Mouse (Mus musculus) testis, adult 2 months (tissue): Measurements from ENCODE around the gene Zfp941. TPM values are rescaled to one million over a fixed set of nuclear protein-coding genes. Genes with fewer than 3 reads are reported as not detected.
A peak's percentile ranks its signal among the peaks of the same experiment; 100 is the strongest.

ENCODE experiments used
- H3K27ac ChIP-seq: fragments of 200-500 bp; 2 replicates; pipeline ENCODE4 v1.5.1; 2012; ENCODE audit warnings: low read depth, low read length; ENCODE audit not compliant: control insufficient read depth, insufficient read depth
- H3K27me3 ChIP-seq: fragments of 200-500 bp; 2 replicates; pipeline ENCODE4 v1.6.1; 2012; ENCODE audit warnings: mild to moderate bottlenecking, low read length, moderate library complexity; ENCODE audit not compliant: control insufficient read depth, insufficient read depth
- H3K36me3 ChIP-seq: fragments of 200-500 bp; 2 replicates; pipeline ENCODE4 v1.6.1; 2012; ENCODE audit warnings: mild to moderate bottlenecking, low read length; ENCODE audit not compliant: control insufficient read depth, insufficient read depth
- H3K4me1 ChIP-seq: fragments of 200-500 bp; 2 replicates; pipeline ENCODE4 v1.6.1; 2012; ENCODE audit warnings: low read length; ENCODE audit not compliant: control insufficient read depth, insufficient read depth
- H3K4me3 ChIP-seq: fragments of 200-500 bp; 2 replicates; pipeline ENCODE4 v1.5.1; 2012; ENCODE audit warnings: low read depth, mild to moderate bottlenecking, low read length, moderate library complexity, mixed read lengths; ENCODE audit not compliant: control insufficient read depth
- CTCF ChIP-seq: fragments of 200-500 bp; IDR thresholded peaks from 2 replicates; pipeline ENCODE4 v1.5.1; 2012; ENCODE audit warnings: low read depth, mild to moderate bottlenecking, inconsistent platforms, low read length, moderate library complexity; ENCODE audit not compliant: control insufficient read depth, insufficient read depth, insufficient replicate concordance
- POLR2A ChIP-seq: fragments of 200-500 bp; IDR thresholded peaks from 2 replicates; pipeline ENCODE4 v1.6.1; 2012; ENCODE audit warnings: low read depth, mild to moderate bottlenecking, inconsistent platforms, low read length, moderate library complexity; ENCODE audit not compliant: control insufficient read depth
- polyA plus RNA-seq: library from polyadenylated mRNA; depleted of rRNA; stranded (reverse); fragments of >200 nt; gene quantifications from 2 replicates; pipeline ENCODE4 v1.2.3, GENCODE M21; 2012

Zfp941 gene
- polyA plus RNA-seq, 1 experiment: 1.6 TPM

DNA sequence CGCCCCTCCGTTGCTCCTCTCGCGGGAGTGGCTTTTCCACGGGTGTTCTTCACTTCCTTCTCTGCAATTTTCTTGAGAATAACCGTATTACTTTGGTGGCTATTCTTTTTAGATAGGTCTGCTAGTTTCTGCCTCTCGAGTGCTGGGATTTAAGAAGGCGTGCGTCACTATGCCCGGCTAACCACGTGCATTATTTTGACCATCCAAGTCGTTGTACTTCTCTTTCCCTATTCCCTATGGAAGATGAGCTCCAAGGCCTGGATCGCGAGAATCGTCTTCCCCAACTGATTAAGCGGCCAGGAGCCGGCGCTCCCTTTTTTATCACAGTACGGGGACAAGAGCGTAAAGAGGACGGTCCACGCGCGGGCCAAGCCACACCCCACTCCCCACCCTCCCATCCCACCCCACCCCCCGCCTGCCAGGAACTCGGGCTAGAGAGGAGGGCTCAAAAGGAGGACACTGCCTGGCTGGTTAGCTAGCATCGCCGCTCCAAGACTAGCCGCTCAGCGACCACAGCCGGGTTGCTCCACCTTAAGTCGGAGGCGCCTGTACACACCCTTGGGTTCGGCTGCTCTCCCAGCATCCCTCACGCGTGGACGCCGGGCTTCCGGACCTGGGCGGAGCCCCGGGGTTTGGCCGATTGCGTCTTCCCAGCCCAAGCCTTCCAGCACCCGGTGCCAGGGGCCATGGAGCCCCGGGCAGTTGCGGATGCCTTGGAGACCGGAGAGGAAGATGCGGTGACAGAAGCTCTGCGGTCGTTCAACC, 35.0 kb upstream of the Zfp941 start, which contains the start of gene Ric8a:
Gene Ric8a, plus strand, starts transcription at position 173 of the 765 bp plus-strand sequence.
- no peaks in the 10 kb centered on the region for H3K36me3 ChIP-seq
- peaks cover 16% of the 10 kb centered on the region for H3K4me1 ChIP-seq
- TF ChIP-seq POLR2A (peak; percentile 38), CTCF (no peak)
- no peaks in the 10 kb centered on the region for H3K27me3 ChIP-seq
- peak within 1 kb of the TSS; percentile 97 for H3K4me3 ChIP-seq
- peak within 1 kb of the TSS; percentile 92 for H3K27ac ChIP-seq

DNA sequence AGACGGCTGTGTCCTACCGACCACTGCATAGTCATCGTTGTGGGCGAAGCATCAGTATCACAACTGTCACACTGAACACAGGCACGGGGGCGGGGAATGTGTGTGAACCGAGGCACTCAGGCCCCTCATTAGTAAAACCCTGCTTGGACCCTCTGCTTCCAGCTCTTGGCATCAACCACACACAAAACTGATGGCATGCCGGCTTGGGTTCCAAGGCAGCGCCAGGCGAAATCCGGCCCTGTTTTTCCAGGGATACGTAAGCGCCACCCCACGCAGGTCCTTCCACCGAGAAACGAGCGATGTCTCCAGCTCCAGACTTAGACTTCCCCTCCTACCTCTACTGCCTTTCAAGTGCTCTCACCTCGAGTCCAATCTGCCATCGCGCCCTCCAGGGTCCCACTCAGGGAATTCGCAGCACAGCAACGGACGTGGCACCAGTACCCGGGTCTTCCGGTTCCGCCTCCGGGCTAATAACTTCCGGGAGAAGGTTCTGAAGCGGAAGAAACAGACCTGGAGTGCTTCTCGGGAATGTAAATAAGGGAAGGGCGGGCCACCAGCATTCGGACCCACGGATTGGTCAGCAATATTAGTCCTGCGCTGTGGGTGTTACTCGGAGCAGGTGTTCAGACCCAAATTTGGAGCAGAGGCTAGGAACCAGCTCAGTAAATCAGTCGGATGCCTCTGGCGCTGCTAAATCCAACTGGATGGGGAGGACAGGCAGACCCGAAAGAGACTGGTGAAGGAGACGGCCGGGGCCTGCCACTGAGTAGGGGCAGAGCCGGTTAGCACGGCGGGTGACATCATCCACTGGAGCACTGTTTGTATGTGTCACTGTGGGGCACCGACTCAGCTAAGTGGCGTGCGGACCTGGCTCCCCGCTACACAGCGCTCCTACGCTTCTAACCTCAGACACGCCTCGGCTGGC, 34.1 kb upstream of the Zfp941 start, which contains the start of gene Gm45785:
Gene Gm45785, minus strand, starts transcription at position 472 of the 925 bp plus-strand sequence.
- Histone ChIP-seq H3K27ac (peak within 1 kb of the TSS; percentile 92), H3K4me3 (peak within 1 kb of the TSS; percentile 97), H3K4me1 (peaks cover 16% of the 10 kb centered on the region), H3K27me3 (no peaks in the 10 kb centered on the region), H3K36me3 (no peaks in the 10 kb centered on the region)
- TF ChIP-seq CTCF (no peak), POLR2A (peak; percentile 54)

DNA sequence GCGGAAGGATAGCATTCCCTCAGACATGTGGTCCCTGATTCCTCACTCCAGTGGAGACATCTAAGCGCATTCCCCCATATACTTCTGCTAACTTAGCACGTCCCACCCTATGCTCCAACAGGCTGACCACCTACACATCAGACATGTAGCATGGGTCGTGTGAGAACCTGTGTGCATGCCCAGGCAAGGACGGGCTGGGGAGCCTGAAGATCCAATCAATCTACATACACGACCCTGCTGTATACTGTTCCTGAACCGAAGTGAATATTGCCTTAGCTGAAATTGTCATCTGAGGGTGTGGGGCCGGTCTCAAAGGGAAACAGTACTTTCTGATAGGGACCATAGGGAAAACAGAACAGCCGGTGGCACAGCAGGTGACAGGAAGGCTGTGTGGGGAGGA, 33.2 kb upstream of the Zfp941 start:
- Histone ChIP-seq H3K4me3 (peak overlapping the region; percentile 97), H3K4me1 (peaks cover 16% of the 10 kb centered on the region), H3K27me3 (no peaks in the 10 kb centered on the region), H3K36me3 (no peaks in the 10 kb centered on the region), H3K27ac (no peak overlapping the region)
- TF ChIP-seq CTCF: no peak
- no peak for TF ChIP-seq POLR2A

DNA sequence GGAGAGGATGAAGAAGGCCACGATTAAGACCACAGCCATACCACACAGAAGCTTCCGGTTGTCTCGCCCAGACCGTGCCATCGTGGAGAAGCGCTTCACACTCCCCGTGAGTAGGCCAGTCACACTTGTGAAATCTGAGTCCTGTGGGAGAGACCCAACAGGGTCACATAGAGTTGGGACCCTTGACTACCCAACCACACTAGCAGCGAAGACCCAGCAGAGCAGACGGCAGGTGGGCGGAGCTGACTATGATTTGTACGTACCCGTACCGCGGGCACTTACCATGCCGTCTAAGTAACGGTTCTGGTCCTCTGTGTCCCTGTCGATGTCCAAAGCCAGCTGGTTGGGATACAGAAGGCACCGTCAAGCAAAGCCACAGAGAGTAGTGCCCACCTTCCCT, 32.5 kb upstream of the Zfp941 start:
- no peak overlapping the region for H3K27ac ChIP-seq
- TF ChIP-seq CTCF: no peak
- no peak for TF ChIP-seq POLR2A
- no peaks in the 10 kb centered on the region for H3K27me3 ChIP-seq
- no peaks in the 10 kb centered on the region for H3K36me3 ChIP-seq
- peaks cover 16% of the 10 kb centered on the region for H3K4me1 ChIP-seq
- H3K4me3 ChIP-seq: peak overlapping the region; percentile 97

GRCm38 (mm10) chr7:140853386-140853785, 31.4 kb upstream of the Zfp941 start:
- Histone ChIP-seq H3K4me1 (peaks cover 16% of the 10 kb centered on the region), H3K27me3 (no peaks in the 10 kb centered on the region), H3K27ac (no peak overlapping the region), H3K4me3 (no peak overlapping the region), H3K36me3 (no peaks in the 10 kb centered on the region)
- TF ChIP-seq CTCF (no peak), POLR2A (0 out of 2 replicates have a peak, but pooled peaks have one; percentile 14)

DNA sequence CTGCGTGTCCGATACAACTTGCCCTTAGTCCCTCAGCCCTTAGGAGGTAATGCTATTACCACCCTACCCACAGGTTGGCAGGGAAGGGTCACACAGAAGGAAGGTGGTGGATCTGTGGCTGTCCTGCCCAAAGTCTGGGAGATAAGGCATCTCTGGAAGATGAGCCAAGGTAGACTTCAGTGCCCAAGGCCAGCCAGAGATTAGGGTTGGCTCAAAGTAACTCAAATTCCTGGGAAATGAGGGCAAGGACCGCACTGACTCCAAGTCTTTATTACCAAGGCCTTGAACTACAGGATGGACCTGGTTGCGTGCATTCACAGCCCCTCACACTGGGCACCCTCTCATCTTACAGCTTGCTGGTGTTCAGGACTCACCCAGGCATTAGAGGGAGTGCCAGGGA, 29.9 kb upstream of the Zfp941 start:
- Histone ChIP-seq H3K36me3 (no peaks in the 10 kb centered on the region), H3K27ac (no peak overlapping the region), H3K4me1 (peaks cover 8% of the 10 kb centered on the region), H3K27me3 (no peaks in the 10 kb centered on the region), H3K4me3 (no peak overlapping the region)
- TF ChIP-seq CTCF: no peak
- no peak for TF ChIP-seq POLR2A

GRCm38 (mm10) chr7:140848591-140848990, 26.6 kb upstream of the Zfp941 start:
- Histone ChIP-seq H3K4me3 (peak overlapping the region; percentile 74), H3K36me3 (no peaks in the 10 kb centered on the region), H3K4me1 (peaks cover 3% of the 10 kb centered on the region; the same call in 1 of the 2 replicates), H3K27me3 (no peaks in the 10 kb centered on the region), H3K27ac (no peak overlapping the region)
- TF ChIP-seq CTCF (no peak), POLR2A (no peak)
